ENCODE assay signal across 22 mouse cellular contexts in genomic region chr4:141654509-141654908, GRCm38 (mm10). TPM values are rescaled to one million over a fixed set of nuclear protein-coding genes. Genes with fewer than 3 reads are reported as not detected.
A peak's percentile ranks its signal among the peaks of the same experiment; 100 is the strongest.
DNase-seq lines count a peak whose midpoint lies in the region; ATAC-seq and TF ChIP-seq lines count a peak whose summit lies in the region.
"Had no signal": no experiment of that assay in that cellular context is flagged by ENCODE, and none has a peak within 500 bp of the region (broad histone marks: within the 10 kb centered on the region; RNA-seq: fewer than 3 reads in every experiment).

No protein-coding gene starts in this region.

- H3K4me3 ChIP-seq in layer of hippocampus, adult 2 months = no peak overlapping the region
- H3K4me3 ChIP-seq in bone marrow macrophage, adult 2 months (ENCODE audit: insufficient read depth, low read length) = no peak overlapping the region
- no peak overlapping the region for H3K4me3 ChIP-seq in hindbrain, embryonic 16.5 days (ENCODE audit: low read length)
- H3K4me3 ChIP-seq: limb, embryonic 12.5 days; liver, embryonic 13.5 days; midbrain, embryonic 12.5 days had no signal

- no peak overlapping the region for H3K4me2 ChIP-seq in hindbrain, embryonic 16.5 days (ENCODE audit: low read length)
- H3K4me2 ChIP-seq: limb, embryonic 12.5 days; liver, embryonic 13.5 days; lung, embryonic 14.5 days; midbrain, embryonic 12.5 days had no signal

- no peaks in the 10 kb centered on the region for H3K9me3 ChIP-seq in hindbrain, embryonic 16.5 days (ENCODE audit: control insufficient read depth, low read length)
- H3K9me3 ChIP-seq: limb, embryonic 12.5 days; liver, embryonic 13.5 days; midbrain, embryonic 12.5 days had no signal

- H3K27ac ChIP-seq in layer of hippocampus, adult 2 months = peak overlapping the region; percentile 57
- 0 out of 2 replicates have a peak overlapping the region, but pooled peaks have one; percentile 6 for H3K27ac ChIP-seq in bone marrow macrophage, adult 2 months (ENCODE audit: insufficient read depth, low read depth, low read length)
- H3K27ac ChIP-seq in hindbrain, embryonic 16.5 days (ENCODE audit: low read depth, low read length) = peak overlapping the region; percentile 34
- H3K27ac ChIP-seq: limb, embryonic 12.5 days; liver, embryonic 13.5 days; midbrain, embryonic 12.5 days had no signal

- peaks cover 10% of the 10 kb centered on the region; the same call in 1 of the 2 replicates for H3K36me3 ChIP-seq in hindbrain, embryonic 16.5 days (ENCODE audit: control insufficient read depth, insufficient read depth, low read length)

- ATAC-seq in hindbrain, embryonic 16.5 days = no peak
- ATAC-seq: intestine, postnatal 0 days had no signal

- no peaks in the 10 kb centered on the region for H3K27me3 ChIP-seq in hindbrain, embryonic 16.5 days (replicated peaks; ENCODE audit: control insufficient read depth, insufficient read depth, low read length)
- H3K27me3 ChIP-seq: CH12.LX; limb, embryonic 12.5 days; liver, embryonic 13.5 days; midbrain, embryonic 12.5 days had no signal

- no peak for TF ChIP-seq CTCF in layer of hippocampus, adult 2 months (conservative IDR thresholded peaks at IDR 0.05)
- no peak for TF ChIP-seq CTCF in bone marrow macrophage, adult 2 months (IDR thresholded peaks at IDR 0.05; ENCODE audit: low read depth, low read length)

- peak; percentile 96 for DNase-seq in heart, adult 11 months
- no peak for DNase-seq in heart, postnatal 4 days
- no peak for DNase-seq in layer of hippocampus, adult 2 months (ENCODE audit: low spot score in 2 of 2)
- DNase-seq in layer of hippocampus, postnatal 10 days (ENCODE audit: low spot score in 2 of 2) = no peak
- DNase-seq in urinary bladder, postnatal 25 days (ENCODE audit: low spot score) = no peak
- DNase-seq: adrenal gland, postnatal 25 days; cerebellum, adult 11-12 months; cerebellum, postnatal 14 days; liver, embryonic 13.5 days; lung, embryonic 14.5 days; thymus, postnatal 4 days had no signal

- peaks cover 74% of the 10 kb centered on the region for H3K4me1 ChIP-seq in bone marrow macrophage, adult 2 months (ENCODE audit: control insufficient read depth, insufficient read depth, low read length)
- peaks cover 3% of the 10 kb centered on the region; the same call in 1 of the 2 replicates for H3K4me1 ChIP-seq in hindbrain, embryonic 16.5 days (ENCODE audit: control insufficient read depth, insufficient read depth, low read depth, low read length)
- H3K4me1 ChIP-seq: midbrain, embryonic 12.5 days had no signal

- WGBS in hindbrain, embryonic 16.5 days = 88% methylated on average over 6 of the region's 6 CpGs

- no peak overlapping the region for H3K9ac ChIP-seq in hindbrain, embryonic 16.5 days (ENCODE audit: low read depth, low read length)
- H3K9ac ChIP-seq: limb, embryonic 12.5 days; liver, embryonic 13.5 days; lung, embryonic 14.5 days; midbrain, embryonic 12.5 days had no signal

- no peak for TF ChIP-seq POLR2A in bone marrow macrophage, adult 2 months (IDR thresholded peaks at IDR 0.05; ENCODE audit: borderline replicate concordance, low read depth, low read length)

RNA-seq across cellular contexts. Expression of gene Plekhm2, which starts 10.2 kb away (rescaled TPM):
- 10 to 100 TPM; 57.5 to 64.5 TPM for total RNA-seq in heart, postnatal 4 days (2021)
- 10 to 100 TPM; 74.1 to 80.6 TPM for total RNA-seq in layer of hippocampus, adult 2 months (2021)
- 10 to 100 TPM; 55.8 to 57.4 TPM for total RNA-seq in layer of hippocampus, postnatal 10 days (2021)
- 56.0 and 62.1 TPM in 2 replicates for polyA plus RNA-seq in bone marrow macrophage, adult 2 months (2012; ENCODE audit: insufficient read depth, insufficient read length, missing spikeins)
- 6.5 and 6.7 TPM in 2 replicates for polyA plus RNA-seq in hindbrain, embryonic 16.5 days (2015; fragmentation: Nextera tagmentation; extraction: Ambion mirVana)

RNA-seq across cellular contexts. Expression of gene Slc25a34, which starts 30.9 kb away (rescaled TPM):
- total RNA-seq in heart, postnatal 4 days (2021) = 10 to 100 TPM; 32.5 to 33.6 TPM
- total RNA-seq in layer of hippocampus, adult 2 months (2021) = 1 to 10 TPM; 1.6 to 3.6 TPM
- total RNA-seq in layer of hippocampus, postnatal 10 days (2021) = 1 to 10 TPM; 2.4 TPM
- polyA plus RNA-seq in bone marrow macrophage, adult 2 months (2012; ENCODE audit: insufficient read depth, insufficient read length, missing spikeins) = 0.48 and 0.49 TPM in 2 replicates
- polyA plus RNA-seq in hindbrain, embryonic 16.5 days (2015; fragmentation: Nextera tagmentation; extraction: Ambion mirVana) = 0.54 and 0.81 TPM in 2 replicates
- total RNA-seq: MEL had no signal
- polyA plus RNA-seq: forebrain, embryonic 11.5 days; limb, embryonic 12.5 days; lung, embryonic 14.5 days; neural tube, embryonic 11.5 days had no signal

RNA-seq across cellular contexts. Expression of gene Rsc1a1, which starts 30.9 kb away (rescaled TPM):
- total RNA-seq in heart, postnatal 4 days (2021) = 1 to 10 TPM; 1.6 to 4.0 TPM
- not detected for total RNA-seq in layer of hippocampus, adult 2 months (2021)
- 1 to 10 TPM in 1 of 2 experiments, under 1 TPM in 1; 0.87 to 1.6 TPM for total RNA-seq in layer of hippocampus, postnatal 10 days (2021)
- 5.6 TPM in 1 of 2 replicates, not detected in the other for polyA plus RNA-seq in bone marrow macrophage, adult 2 months (2012; ENCODE audit: insufficient read depth, insufficient read length, missing spikeins)
- polyA plus RNA-seq in hindbrain, embryonic 16.5 days (2015; fragmentation: Nextera tagmentation; extraction: Ambion mirVana) = 0.32 TPM in 1 of 2 replicates, not detected in the other
- total RNA-seq: adrenal gland, postnatal 25 days had no signal
- polyA plus RNA-seq: intestine, postnatal 0 days; kidney, embryonic 16.5 days; limb, embryonic 12.5 days; macrophage; midbrain, embryonic 12.5 days; neural tube, embryonic 11.5 days had no signal

RNA-seq across cellular contexts. Expression of gene Tmem82, which starts 36.1 kb away (rescaled TPM):
- total RNA-seq in heart, postnatal 4 days (2021) = 1 to 10 TPM; 3.1 to 3.2 TPM
- total RNA-seq in layer of hippocampus, adult 2 months (2021) = under 1 TPM; 0.37 to 0.56 TPM
- total RNA-seq in layer of hippocampus, postnatal 10 days (2021) = under 1 TPM; 0.69 to 0.98 TPM
- polyA plus RNA-seq in bone marrow macrophage, adult 2 months (2012; ENCODE audit: insufficient read depth, insufficient read length, missing spikeins) = 2.4 and 3.3 TPM in 2 replicates
- polyA plus RNA-seq in hindbrain, embryonic 16.5 days (2015; fragmentation: Nextera tagmentation; extraction: Ambion mirVana) = 0.34 and 0.45 TPM in 2 replicates
- total RNA-seq: MEL had no signal

RNA-seq across cellular contexts. Expression of gene Fblim1, which starts 48.6 kb away (rescaled TPM):
- total RNA-seq in heart, postnatal 4 days (2021) = 100 to 1,000 TPM; 122 to 145 TPM
- under 1 TPM; 0.47 to 0.90 TPM for total RNA-seq in layer of hippocampus, adult 2 months (2021)
- 1 to 10 TPM; 4.6 to 5.0 TPM for total RNA-seq in layer of hippocampus, postnatal 10 days (2021)
- polyA plus RNA-seq in bone marrow macrophage, adult 2 months (2012; ENCODE audit: insufficient read depth, insufficient read length, missing spikeins) = 60.2 and 65.0 TPM in 2 replicates
- polyA plus RNA-seq in hindbrain, embryonic 16.5 days (2015; fragmentation: Nextera tagmentation; extraction: Ambion mirVana) = 42.9 and 51.5 TPM in 2 replicates
- total RNA-seq: MEL had no signal

Comparison
In these comparisons a context has a peak if more than half of its experiments do, and no peak if none do; other contexts are left out.
1. H3K27ac ChIP-seq: peak in every context shown above with its lines; median percentile 57 in layer of hippocampus, adult 2 months; 34 in hindbrain, embryonic 16.5 days; 6 in bone marrow macrophage, adult 2 months.
2. RNA of gene Slc25a34, which starts 30.9 kb away (total RNA-seq): 32.5 to 33.6 TPM in heart, postnatal 4 days; 1.6 to 3.6 TPM in layer of hippocampus, adult 2 months and 2.4 TPM in layer of hippocampus, postnatal 10 days; every median in the first group is over 4 times any median in the second.